Mouse (Mus musculus) liver, postnatal 0 days (tissue): Measurements from ENCODE around the gene Pdzd2.

Experiments
- CTCF ChIP-seq: sonication (generic); IDR thresholded peaks from 2 replicates; pipeline ENCODE4 v1.5.1; 2016; ENCODE audit warnings: antibody characterized with exemption, low read depth
- EP300 ChIP-seq: IDR thresholded peaks from 2 replicates; pipeline ENCODE4 v1.6.1; 2016; ENCODE audit warnings: antibody characterized with exemption, low read depth, mild to moderate bottlenecking

DNA sequence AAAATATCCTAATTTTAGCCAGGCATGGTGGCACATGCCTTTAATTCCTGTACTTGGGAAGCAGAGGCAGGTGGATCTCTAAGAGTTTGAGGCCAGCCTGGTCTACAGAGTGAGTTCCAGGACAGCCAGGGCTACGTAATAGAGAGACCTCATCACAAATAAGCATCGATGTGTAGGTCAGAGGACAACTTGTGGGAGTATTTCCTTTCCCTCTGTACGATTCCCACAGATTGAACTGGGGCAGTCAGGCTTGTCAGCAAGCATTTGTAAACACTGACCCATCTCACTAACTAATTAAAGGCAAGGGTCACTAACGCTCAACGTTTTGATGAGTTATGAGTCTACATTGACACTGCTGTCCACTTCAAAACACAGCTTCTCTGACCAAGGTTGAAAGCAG lies 425.1 kb downstream of the Pdzd2 start:
- TF ChIP-seq CTCF (no peak), EP300 (no peak)
